Mouse (Mus musculus): ENCODE measurements around the gene Serpine1. TPM values are rescaled to one million over a fixed set of nuclear protein-coding genes. Genes with fewer than 3 reads are reported as not detected.
"Not testable (repeated sequence)": the region's sequence is repeated elsewhere in the genome, so short reads cannot be mapped to it uniquely, and the experiment has no call there.

The Serpine1 gene
- total RNA-seq (2021) = under 1 TPM; 0.37 to 0.56 TPM

DNA sequence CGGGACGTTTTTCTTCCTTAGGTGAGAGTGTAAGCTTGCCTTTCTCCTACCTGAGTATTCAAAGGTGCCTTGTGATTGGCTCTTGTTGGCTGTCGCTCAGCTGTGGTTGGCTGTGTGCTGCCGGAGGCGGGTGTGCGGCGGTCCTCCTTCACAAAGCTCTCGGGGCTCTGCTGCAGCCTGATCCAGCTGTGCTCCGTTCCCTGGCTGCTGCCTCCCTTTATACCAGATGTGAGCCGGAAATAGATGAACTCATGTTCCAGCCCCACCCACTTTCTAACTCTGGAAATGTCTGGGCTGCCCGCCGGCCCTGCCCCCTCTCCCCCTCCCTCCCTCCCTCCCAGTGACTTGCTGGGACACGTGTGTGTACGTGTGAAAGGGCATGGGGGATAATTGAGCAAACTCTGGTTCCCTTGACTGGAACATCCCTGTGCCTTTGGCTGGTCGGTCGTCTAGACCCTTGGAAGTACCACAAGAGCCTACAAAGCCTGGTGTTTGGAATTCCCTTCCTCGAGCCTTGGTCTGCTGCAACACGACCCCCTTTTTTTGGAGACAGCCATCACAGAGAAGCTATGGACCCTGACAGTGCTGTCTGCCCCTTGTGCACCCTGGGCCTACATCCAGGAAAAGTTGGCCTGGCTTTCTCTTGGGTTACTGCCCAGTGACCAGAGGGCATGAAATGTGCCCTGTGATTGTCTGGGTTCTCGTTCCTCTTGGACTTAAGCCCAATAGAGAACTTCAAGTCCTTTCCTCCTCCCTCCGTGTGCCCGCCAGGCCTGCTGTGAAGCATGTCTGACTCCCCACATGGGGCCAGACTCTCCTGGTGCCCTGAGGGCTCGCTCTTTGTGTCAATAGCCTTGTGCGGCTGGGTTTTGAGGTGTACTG, at the start of gene Serpine1:
Serpine1 (minus strand) TSS at position 190 of the 882 bp plus-strand sequence.
- peak; percentile 25 to 40 for DNase-seq

DNA sequence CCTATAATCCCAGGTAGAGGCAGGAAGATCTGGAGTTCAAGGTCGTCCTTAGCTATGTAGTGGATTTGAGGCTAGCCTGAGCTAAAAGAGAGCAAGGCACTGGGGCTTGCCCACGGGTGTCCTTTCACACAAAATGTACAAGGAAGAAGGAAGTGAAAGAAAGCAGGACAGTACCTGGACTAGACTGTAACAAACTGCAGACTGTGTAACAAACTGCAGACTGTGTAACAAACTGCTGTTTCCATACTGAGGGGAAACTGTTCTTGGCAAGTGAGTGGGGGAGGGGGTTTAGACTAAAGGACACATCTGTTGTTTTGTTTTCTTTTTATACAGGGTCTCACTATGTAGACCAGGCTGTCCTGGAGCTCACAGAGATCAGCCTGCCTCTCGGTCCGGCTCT, 49.2 kb upstream of the Serpine1 start:
- no peak for DNase-seq

DNA sequence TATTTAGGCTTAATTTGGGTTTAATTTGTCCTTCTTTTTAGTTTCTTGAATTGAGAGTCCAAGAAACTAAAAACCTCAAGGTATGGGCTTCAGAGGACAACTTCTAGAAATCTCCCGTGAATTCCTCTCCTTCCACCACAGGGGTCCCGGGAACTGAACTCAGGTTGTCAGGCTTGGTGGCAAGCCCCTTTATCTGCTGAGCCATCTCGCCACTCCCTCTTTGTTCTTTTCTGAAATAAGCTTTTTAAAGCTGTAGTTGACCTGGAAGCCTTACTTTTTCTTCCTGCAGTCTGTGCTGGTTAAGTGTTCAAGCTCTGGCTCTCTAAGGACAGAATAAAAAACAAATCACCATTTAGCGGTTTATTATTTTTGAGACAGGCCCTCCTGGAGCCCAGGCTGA, 46.8 kb upstream of the Serpine1 start:
- DNase-seq = no peak

DNA sequence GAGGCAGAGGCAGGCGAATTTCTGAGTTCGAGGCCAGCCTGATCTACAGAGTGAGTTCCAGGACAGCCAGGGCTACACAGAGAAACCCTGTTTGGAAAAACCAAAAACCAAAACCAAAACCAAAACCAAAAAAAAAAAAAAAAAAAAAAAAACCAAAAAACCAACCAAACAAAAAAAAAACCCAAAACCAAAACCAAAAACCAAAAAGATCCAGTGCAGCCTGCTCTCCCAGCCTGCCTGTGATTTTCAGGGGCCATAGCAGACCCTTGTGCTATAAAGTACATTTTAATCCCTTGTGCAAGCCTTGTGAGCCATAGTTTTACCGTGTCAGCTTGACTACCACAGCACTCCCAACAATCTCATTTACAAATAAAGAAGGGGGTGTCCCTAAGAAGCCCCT, 45.9 kb upstream of the Serpine1 start:
- not testable (repeated sequence) for DNase-seq

DNA sequence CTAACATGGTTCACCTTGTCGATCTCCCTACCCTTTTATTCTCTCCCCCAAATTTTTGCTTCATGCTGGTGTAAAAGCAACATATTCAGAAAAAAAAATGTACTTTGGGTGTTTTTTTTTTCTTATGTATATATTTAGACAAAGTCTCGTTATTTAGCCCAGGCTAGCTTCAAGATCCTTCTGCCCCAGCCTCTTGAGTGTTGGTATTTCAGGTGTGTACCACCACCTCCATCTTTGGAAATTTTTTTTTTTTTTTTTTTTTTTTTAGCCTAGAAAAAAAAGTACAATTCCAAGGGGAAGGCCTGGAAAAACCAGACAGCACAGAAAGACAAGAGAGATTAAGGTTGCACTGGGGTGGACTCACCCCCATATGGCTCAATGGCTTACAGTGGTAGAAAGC, 44.9 kb upstream of the Serpine1 start:
- DNase-seq = no peak

DNA sequence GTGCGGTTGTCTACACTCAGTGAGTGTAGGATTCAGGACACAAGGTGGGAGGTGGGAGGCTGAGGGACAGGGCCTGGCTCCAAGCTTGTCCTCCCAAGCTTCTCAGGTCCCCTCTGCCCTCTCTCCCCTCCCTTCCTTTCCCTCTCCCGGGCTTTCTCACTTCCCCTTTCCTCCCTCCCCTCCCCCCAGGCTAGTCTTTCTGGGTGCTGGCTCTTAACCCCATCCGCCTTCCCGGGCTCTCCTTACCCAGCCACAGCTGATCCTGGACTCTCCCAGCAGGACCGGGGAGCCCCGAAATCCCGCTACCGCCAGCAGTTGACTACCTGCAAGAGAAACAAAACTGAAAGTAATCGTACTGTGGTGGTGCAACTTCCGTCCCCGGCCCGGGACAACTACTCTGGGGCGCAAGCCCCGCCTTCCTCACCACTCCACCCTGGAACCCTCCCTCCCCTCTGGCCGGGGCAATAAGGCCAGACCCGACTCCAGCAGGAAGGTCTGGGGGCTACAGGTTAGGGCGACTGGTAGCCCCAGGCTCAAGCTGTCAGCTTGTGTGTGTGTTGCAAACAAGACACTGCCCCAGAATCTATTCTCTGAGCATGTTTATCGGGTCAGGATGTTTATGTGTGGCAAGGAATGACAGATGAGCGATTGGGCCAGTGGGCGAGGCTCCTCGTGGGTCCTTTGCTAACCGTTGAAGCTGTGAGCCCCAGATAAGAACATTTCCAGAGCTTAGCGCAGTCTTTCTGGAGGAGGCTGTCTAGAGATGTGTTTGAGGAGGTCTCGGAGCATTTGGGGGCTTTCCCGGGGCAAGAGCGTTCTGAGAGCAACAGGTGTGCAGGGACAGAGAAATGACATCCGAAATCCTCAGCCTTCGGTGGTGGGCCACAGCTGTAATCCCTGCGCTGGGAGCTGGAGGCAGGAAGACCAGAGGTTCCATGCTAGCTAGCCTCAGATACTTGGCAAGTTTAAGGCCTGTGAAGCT, 44.1 kb upstream of the Serpine1 start, which contains the start of gene Trim56:
Trim56 (minus strand) TSS at position 344 of the 982 bp plus-strand sequence.
- DNase-seq = peak in 1 of 2 experiments; percentile 33

DNA sequence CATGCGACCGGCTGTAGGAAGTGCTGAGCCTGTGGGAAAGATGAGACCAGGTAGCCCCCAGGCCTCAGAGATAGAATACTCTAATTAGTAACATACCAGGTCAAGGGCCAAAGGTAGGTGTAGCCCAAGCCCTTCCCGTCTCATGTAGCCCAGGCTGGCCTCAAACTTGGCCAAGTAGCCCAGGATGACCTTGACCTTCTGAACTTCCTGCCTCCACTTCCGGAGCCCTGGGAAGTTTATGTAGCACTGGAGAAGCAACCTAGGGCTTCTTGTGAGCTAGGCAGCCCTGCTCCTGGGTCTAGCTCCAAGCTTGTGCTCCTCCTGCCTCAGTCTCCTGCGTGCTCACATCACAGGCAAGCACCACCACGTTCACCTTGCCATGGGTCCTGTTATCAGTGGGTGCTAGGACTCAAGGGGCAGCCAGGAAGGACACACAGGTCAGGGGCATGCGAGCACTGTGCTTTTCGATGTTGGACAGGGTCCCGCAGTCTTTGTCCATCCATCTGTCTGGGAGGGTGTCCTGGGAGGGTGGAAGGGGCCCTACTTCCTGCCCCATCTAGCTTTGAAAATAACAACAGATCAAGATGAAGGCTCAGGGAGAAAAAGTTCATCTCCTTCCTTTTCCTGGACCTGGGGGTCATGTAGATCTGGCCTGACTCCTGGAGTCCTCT, 43.0 kb upstream of the Serpine1 start:
- no peak for DNase-seq

DNA sequence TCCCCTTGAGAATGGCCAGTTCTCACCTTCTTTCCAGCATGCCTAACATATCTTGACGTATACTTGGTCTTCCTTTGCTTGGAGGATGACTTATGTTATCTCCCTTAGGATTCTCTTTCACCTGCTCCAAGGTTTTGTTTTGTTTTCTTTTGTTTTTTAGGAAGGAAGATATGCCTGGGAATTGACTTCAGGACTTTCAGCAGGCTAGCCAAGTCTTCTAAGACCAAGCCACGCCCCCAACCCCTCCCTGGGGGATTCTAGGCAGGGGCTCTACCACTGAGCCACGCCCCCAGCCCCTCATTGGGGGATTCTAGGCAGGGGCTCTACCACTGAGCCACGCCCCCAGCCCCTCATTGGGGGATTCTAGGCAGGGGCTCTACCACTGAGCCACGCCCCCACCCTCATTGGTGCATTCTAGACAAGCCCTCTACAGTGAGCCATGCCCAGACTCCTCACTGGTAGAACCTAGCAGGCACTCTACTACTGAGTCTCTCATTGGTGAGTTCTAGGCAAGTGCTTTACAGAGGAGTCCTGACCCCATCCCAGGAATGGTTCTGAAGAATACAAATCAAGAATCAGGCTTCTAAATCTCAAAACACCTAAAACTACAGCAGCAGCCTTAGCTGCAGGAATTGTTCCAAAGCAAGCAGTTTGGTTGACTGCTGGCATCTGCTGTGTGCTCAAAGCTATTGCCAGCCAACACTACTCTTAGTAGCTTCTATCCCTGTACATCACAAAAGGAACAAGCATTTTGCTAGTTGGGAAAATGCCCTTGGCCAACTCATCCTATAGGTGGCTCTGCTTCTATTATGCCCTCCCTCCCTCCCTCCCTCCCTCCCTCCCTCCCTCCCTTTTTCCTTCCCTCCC, 39.7 kb upstream of the Serpine1 start:
- no peak for DNase-seq

DNA sequence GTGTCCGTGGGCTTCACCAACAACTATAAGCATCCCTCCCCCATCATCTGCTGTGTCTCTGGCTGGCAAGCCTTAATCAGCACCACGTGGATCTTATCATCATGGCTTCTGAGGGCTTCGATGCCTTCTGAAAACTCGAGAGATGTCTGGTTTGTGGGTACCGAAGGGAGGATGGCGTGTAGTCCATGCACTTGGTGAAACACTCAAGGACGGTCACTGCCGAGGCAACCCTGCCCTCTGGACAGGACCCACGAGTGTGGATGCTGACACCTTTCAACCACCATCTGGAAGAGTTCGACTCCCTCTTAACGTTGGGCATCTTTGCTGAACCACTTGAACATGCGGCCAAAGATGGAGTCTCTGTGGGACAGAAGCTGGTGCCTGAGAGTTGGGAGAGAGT, 38.8 kb upstream of the Serpine1 start:
- no peak for DNase-seq

DNA sequence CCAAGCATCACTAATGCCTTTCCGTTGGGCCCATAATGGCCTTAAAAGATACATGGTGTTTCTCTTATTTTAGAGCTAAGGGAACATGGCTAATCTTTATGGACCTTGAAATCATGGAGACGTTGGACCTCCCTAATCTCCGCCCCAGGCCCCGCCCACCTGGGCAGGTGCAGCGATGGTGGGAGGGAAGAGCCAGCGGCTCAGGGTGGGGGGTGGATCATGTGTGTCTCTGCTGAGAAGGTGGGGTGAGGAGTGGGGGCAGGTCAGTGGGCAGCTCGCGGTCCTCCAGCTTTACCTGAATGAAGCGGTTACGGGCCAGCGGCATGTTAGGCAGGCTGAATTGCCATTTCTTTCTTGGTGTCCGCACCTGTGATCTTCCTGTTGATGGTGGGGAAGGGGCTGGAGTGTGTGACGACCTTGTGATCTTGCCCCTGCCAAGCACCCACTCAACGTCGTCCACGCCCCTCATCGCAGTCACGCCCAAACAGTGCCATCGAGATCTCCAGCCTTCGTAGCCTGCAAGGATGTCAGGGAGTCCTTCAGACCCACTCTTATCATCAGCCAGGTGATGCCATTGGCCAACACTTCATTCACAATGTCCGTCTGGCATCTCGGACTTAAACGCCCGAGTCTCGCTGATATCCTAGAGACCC, 38.0 kb upstream of the Serpine1 start:
- DNase-seq = no peak

DNA sequence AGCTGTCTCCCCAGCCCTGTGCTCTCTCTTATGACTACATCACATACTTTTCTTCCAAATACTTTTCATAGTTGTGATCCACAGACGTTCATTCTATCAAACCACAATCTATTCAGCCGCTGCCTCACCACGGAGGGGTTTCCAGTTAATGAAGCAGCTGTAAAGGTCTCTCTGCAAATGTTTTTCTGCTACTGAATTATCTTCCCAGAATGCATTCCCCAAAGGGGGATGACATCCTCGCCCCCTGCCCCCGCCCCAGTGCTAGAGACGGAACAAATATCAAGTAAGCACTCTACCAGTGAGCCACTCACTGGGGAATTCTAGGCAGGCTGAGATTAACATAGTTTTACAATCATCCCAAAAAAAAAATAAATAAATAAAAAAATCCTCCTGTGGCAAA, 36.0 kb upstream of the Serpine1 start:
- no peak for DNase-seq

DNA sequence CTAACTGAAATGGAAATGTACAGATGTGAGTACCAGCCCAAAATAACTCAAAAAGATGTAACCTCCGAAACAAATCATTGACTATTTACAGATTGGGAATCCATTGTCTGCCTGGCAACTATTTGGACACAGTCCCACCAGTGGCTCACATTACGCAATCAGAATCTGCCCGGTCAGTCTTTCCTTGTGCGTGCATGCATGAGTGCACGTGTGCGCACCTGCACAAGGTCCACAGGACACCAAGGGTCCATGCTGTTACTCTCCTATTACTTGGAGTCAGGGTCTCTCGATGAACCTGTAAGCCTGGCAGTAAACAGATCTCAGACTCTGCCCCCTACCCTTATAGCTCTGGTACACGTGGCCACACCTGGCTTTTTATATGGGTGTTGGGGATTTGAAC, 35.6 kb upstream of the Serpine1 start:
- DNase-seq = no peak

DNA sequence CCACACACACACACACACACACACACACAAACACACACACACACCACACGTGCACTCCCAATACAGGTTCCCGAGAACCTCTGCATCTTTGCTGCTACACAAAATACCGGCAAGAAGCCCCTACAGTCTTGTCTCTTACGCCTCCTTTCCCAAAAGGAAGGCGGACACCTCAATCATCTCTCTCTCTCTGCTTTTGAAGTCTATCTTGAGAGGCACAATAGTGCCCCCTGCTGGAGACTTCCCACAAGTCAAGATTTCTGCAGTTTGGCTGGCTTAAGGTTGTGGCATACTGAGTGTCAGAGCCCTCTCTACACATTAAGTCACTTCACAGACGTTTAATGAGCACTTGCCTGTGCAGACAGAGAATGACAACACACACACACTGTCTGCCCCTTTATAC, 35.0 kb upstream of the Serpine1 start:
- peak; percentile 74 to 79 for DNase-seq

DNA sequence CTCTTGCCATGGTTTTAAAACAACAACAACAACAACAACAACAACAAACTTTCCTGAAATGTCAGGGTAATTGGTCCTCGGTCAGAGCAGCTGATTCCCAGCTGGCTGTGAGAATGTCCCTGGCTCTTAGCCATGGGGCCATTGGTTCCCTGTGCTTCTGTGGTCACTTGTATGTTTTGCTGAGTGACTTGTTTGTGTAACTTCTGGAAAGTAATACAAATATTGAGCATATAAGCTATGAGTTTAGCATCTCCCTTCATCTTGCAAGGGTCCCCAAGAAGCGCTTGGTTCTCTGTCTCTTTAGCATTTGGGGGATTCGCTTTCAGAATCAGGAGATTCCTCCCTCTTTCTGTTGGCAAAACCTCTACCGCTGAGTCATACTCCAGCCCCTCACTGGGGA, 34.4 kb upstream of the Serpine1 start:
- DNase-seq = no peak

DNA sequence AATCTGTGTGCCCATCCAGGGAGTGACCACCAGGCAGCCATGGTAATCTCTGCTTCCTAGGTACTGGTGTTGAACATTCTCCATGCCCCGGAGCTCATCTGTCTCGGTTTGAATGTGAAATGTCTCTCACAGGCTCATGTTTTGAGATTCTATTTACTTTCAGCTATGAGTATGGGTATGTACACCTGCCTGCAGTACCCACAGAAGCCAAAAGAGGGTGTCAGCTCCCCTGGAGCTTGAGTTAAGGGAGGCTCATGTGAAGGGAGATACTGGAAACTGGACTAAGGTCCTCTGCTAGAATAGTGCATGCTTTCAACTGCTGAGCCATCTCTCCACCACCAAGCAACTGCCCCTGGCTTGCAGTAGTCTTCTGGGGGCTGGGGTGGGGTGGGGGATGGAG, 31.9 kb upstream of the Serpine1 start:
- no peak for DNase-seq

DNA sequence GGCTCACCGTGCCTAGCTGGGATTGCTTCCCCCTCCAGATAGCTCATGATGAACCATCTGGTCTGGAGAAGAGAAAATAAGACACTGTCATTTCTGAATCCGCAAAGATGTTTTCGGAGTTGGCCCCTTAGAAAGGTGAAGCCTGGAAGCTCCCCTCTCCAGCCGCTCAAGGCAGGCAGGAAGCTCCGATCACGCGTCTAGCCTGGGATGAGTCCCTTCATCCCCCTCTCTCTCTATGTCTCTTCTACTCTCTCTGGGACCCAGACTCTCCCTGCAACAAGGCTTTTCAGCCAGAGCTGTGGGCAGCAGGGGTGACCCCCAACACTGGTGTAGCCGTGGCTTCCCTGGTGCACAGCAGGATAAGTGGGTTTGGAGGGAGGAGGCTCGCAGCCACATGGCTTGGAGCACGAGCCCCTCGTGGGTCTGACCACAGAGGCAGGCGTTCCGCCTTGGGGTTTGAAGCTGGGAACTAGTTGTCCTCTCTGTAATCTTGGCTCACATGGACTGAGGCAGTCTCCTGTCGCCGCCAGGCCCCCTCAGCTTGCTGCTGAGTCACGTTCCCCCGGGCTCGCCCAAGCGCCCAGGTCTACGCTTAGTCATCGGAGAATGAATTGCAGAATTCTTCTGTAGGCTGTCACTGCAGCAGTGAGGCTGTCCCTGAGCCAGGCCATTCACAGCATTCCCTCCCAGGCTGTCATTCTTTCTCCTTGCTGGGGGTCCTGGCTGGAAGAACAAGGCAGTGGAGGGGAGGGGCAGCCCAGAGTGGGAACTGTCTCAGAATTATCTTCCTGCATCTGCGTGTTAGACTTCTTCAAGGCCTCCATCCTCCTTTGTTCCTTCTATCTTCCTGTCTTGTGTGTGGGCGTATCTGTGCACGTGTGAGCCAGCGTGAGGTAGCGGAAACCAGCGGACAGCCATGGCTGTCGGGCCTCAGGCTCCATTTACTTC, 30.8 kb upstream of the Serpine1 start:
- DNase-seq = peak; percentile 53 to 63

DNA sequence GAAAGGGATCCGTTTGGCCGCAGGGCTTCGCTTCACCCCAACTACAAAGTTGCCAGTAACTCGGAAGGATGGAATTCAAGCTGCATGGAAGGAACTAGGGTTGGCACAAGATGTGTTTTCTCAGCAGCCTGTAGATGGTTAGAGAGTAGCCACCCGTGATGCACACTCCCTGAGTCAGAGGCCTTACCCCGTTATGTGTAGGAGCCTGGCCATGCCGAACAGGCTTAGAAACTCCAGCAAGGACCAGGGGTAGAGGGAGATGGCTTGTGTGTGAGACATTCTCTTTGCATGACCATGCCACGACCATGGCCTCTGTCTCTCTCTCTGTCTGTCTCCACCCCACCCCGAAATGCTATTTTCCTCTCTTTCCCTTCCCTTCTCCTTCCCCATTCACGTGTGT, 30.0 kb upstream of the Serpine1 start:
- DNase-seq = no peak

DNA sequence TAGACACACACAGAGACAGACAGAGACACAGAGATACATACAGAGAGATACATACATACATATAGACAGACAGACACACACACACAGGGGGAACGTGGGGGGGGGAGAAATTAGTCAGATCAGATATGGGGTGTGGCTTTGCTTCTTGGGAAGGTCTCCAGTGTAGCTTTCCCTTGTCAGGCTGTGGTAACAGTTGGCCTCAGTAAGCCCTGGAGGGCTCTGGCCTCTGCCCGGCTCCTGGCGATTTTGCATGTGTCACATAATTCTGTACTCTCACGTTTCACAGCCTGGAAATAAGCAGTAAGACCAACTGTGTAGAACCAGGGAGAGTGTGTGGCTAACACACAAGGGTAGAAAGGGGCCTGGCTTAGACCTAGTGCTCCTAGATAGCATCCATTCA, 28.6 kb upstream of the Serpine1 start:
- no peak for DNase-seq

DNA sequence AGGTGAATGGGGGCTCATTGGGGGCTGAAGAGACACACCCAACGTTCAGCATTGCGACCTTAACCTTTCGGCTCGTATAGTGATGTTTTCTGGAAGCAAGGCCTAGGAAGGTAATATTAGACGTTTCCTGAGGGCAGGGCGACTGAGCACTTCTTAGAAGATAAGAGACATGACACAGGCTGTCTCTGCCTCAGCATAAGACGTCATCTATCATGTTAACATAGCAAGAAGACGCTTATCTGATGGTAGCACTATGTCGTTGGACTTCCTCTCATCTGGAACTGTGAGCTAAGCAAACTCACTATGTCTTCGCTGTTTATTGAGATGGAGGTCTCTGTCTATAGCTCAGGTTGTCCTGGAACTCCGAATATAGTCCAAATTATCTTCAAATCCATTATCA, 26.4 kb upstream of the Serpine1 start:
- DNase-seq = no peak

DNA sequence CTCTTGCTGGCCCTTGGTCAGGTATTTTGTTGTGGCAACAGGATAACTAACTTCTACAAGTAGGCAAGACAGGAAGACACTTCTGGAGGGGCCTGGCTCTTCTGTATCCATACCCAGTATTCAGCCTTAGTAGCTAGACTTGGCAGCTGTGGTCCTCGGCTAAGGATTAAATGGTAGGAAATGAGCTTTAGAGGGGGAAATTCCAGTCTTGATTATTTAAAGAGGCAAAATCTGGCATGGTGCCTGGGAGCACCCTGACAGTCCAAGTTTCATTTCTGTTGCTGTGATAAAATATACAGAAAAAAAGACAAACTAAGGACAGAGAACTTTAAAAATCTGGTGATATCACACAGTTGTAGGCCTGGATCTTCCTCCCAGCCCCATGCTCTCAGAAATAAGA, 24.0 kb upstream of the Serpine1 start:
- no peak for DNase-seq

Data from layer of hippocampus, postnatal 36 days (tissue).